Mouse (Mus musculus): ENCODE data around the gene Zbtb20. TPM values are rescaled to one million over a fixed set of nuclear protein-coding genes. Genes with fewer than 3 reads are reported as not detected.
A peak's percentile ranks its signal among the peaks of the same experiment; 100 is the strongest.

Zbtb20 gene
- total RNA-seq, 1 experiment from 2014 or later = 178 TPM

GRCm38 (mm10) chr16:43363751-43364515 lies 488.3 kb downstream of the Zbtb20 start:
- peak; percentile 42 for DNase-seq

GRCm38 (mm10) chr16:43364516-43364910 lies 488.8 kb downstream of the Zbtb20 start:
- DNase-seq = no peak

GRCm38 (mm10) chr16:43365277-43365676 lies 489.6 kb downstream of the Zbtb20 start:
- DNase-seq = no peak

- no peak for DNase-seq
Observed at GRCm38 (mm10) chr16:43370496-43371020, 494.9 kb downstream of the Zbtb20 start.

- no peak for DNase-seq
Observed at GRCm38 (mm10) chr16:43376782-43377181, 501.1 kb downstream of the Zbtb20 start.

- no peak for DNase-seq
Observed at GRCm38 (mm10) chr16:43379351-43380325, 504.0 kb downstream of the Zbtb20 start.

- no peak for DNase-seq
Observed at GRCm38 (mm10) chr16:43381183-43381582, 505.5 kb downstream of the Zbtb20 start.

- DNase-seq = no peak
Observed at GRCm38 (mm10) chr16:43383149-43383740, 507.6 kb downstream of the Zbtb20 start.

- no peak for DNase-seq
Observed at GRCm38 (mm10) chr16:43384953-43385619, 509.4 kb downstream of the Zbtb20 start.

GRCm38 (mm10) chr16:43385620-43386210 lies 510.0 kb downstream of the Zbtb20 start:
- DNase-seq = no peak

GRCm38 (mm10) chr16:43386426-43386825 lies 510.7 kb downstream of the Zbtb20 start:
- DNase-seq = no peak

- no peak for DNase-seq
Observed at GRCm38 (mm10) chr16:43388389-43388788, 512.7 kb downstream of the Zbtb20 start.

- DNase-seq = no peak
Observed at GRCm38 (mm10) chr16:43390387-43390786, 514.7 kb downstream of the Zbtb20 start.

GRCm38 (mm10) chr16:43393382-43393781 lies 517.7 kb downstream of the Zbtb20 start:
- DNase-seq = no peak

- DNase-seq = no peak
Observed at GRCm38 (mm10) chr16:43394013-43394568, 518.4 kb downstream of the Zbtb20 start.

GRCm38 (mm10) chr16:43394760-43395159 lies 519.1 kb downstream of the Zbtb20 start:
- no peak for DNase-seq

- DNase-seq = no peak
Observed at GRCm38 (mm10) chr16:43396849-43397628, 521.4 kb downstream of the Zbtb20 start.

GRCm38 (mm10) chr16:43397629-43398323 lies 522.1 kb downstream of the Zbtb20 start:
- DNase-seq = no peak

- no peak for DNase-seq
Observed at GRCm38 (mm10) chr16:43399428-43399827, 523.7 kb downstream of the Zbtb20 start.

- DNase-seq = no peak
Observed at GRCm38 (mm10) chr16:43400046-43400445, 524.4 kb downstream of the Zbtb20 start.
